ENCODE assay signal across 13 mouse cellular contexts in the genomic region with DNA sequence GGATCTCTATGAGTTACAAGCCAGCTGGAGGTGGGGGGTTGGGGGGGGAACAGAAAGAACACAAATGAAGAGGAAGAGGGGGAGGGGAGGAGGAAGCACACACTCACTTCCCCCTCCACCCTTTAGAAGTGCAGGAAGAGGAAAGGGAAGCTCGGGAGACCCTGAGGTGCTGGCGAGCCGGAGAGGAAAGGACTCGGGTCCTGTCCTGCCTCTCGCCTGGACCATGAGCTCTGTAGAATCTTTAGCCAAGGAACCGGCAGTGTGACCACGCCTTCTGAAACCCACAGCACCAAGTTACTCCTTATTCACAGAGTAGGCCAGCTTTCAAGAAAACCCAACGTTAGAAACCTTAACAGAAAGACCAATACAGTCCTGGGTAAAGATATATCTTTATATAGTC.
DNase-seq lines count a peak whose midpoint lies in the region; ATAC-seq and TF ChIP-seq lines count a peak whose summit lies in the region.
"Had no signal": no experiment of that assay in that cellular context is flagged by ENCODE, and none has a peak within 500 bp of the region (broad histone marks: within the 10 kb centered on the region; RNA-seq: fewer than 3 reads in every experiment).

No protein-coding gene starts in this region.

- intact Hi-C loops in heart, postnatal 14 days (cut with DNase I) = no loop called here

- no peak overlapping the region for H3K9ac ChIP-seq in lung, embryonic 14.5 days
- H3K9ac ChIP-seq in embryonic facial prominence, embryonic 13.5 days = no peak overlapping the region
- H3K9ac ChIP-seq: forebrain, embryonic 13.5 days had no signal

- H3K4me2 ChIP-seq in lung, embryonic 14.5 days = no peak overlapping the region
- no peak overlapping the region for H3K4me2 ChIP-seq in embryonic facial prominence, embryonic 13.5 days
- H3K4me2 ChIP-seq: forebrain, embryonic 13.5 days had no signal

- H3K9me3 ChIP-seq in heart, embryonic 10.5 days = no peaks in the 10 kb centered on the region
- H3K9me3 ChIP-seq in lung, embryonic 14.5 days (ENCODE audit: low read depth, low read length) = no peaks in the 10 kb centered on the region
- H3K9me3 ChIP-seq in embryonic facial prominence, embryonic 13.5 days = no peaks in the 10 kb centered on the region
- H3K9me3 ChIP-seq: forebrain, embryonic 13.5 days had no signal

- H3K36me3 ChIP-seq in heart, embryonic 10.5 days = peaks cover 1% of the 10 kb centered on the region; the same call in 1 of the 2 replicates
- H3K36me3 ChIP-seq in lung, embryonic 14.5 days (ENCODE audit: insufficient read depth) = no peaks in the 10 kb centered on the region
- H3K36me3 ChIP-seq in embryonic facial prominence, embryonic 13.5 days = no peaks in the 10 kb centered on the region

- TF ChIP-seq CTCF in lung, embryonic 14.5 days (IDR thresholded peaks at IDR 0.05; ENCODE audit: low read depth) = no peak

- H3K27ac ChIP-seq in heart, embryonic 10.5 days = peak overlapping the region; percentile 56; the same call in 1 of the 2 replicates
- peak overlapping the region; percentile 46; the same call in 1 of the 2 replicates for H3K27ac ChIP-seq in lung, embryonic 14.5 days (ENCODE audit: low read depth)
- peak overlapping the region; percentile 39 for H3K27ac ChIP-seq in embryonic facial prominence, embryonic 13.5 days
- H3K27ac ChIP-seq: forebrain, embryonic 13.5 days had no signal

- peaks cover 34% of the 10 kb centered on the region for H3K4me1 ChIP-seq in heart, embryonic 10.5 days
- H3K4me1 ChIP-seq in lung, embryonic 14.5 days (ENCODE audit: insufficient read depth) = peaks cover 12% of the 10 kb centered on the region
- peaks cover 37% of the 10 kb centered on the region for H3K4me1 ChIP-seq in embryonic facial prominence, embryonic 13.5 days

- no peaks in the 10 kb centered on the region for H3K27me3 ChIP-seq in heart, embryonic 10.5 days (ENCODE audit: insufficient read depth, poor library complexity, severe bottlenecking)
- no peaks in the 10 kb centered on the region for H3K27me3 ChIP-seq in lung, embryonic 14.5 days (ENCODE audit: insufficient read depth, low read length)
- H3K27me3 ChIP-seq in embryonic facial prominence, embryonic 13.5 days = no peaks in the 10 kb centered on the region
- H3K27me3 ChIP-seq: forebrain, embryonic 13.5 days had no signal

- H3K4me3 ChIP-seq in heart, embryonic 10.5 days = no peak overlapping the region
- H3K4me3 ChIP-seq in lung, embryonic 14.5 days (ENCODE audit: low read depth, low read length) = no peak overlapping the region
- H3K4me3 ChIP-seq in embryonic facial prominence, embryonic 13.5 days = no peak overlapping the region
- H3K4me3 ChIP-seq: forebrain, embryonic 13.5 days had no signal

- DNase-seq in heart, embryonic 10.5 days (ENCODE audit: low spot score) = no peak
- DNase-seq in heart, postnatal 14 days = no peak
- no peak for DNase-seq in lung, embryonic 14.5 days
- no peak for DNase-seq in lung, postnatal 25 days (ENCODE audit: low spot score)
- DNase-seq in kidney, postnatal 14 days = peak; percentile 23
- DNase-seq in MN1 (ENCODE audit: low spot score) = no peak
- DNase-seq in spleen, postnatal 4 days (ENCODE audit: low spot score in 2 of 2) = no peak
- DNase-seq: cerebellum, postnatal 25 days; lung, adult 18-20 months; midbrain, embryonic 14.5 days; thymus, postnatal 14 days had no signal

- ATAC-seq in lung, embryonic 14.5 days (ENCODE audit: insufficient read depth) = no peak
- no peak for ATAC-seq in embryonic facial prominence, embryonic 13.5 days (ENCODE audit: insufficient number of reproducible peaks, insufficient read depth, low FRiP score, low TSS enrichment, low read depth)
- ATAC-seq: forebrain, embryonic 13.5 days had no signal

- WGBS in heart, embryonic 10.5 days = 54% methylated on average over 8 of the region's 8 CpGs
- 42% methylated on average over 8 of the region's 8 CpGs for WGBS in lung, embryonic 14.5 days
- 48% methylated on average over 8 of the region's 8 CpGs for WGBS in embryonic facial prominence, embryonic 13.5 days
